Mouse (Mus musculus) brown adipose tissue, adult 24 weeks (tissue): ENCODE results near the gene Ddo. TPM values are rescaled to one million over a fixed set of nuclear protein-coding genes. Genes with fewer than 3 reads are reported as not detected.

Experiments used
- H3K27ac ChIP-seq: fragments of 200-500 bp; replicated peaks from 2 replicates; pipeline ENCODE4 v1.5.1; 2012; ENCODE audit warnings: low read depth, mild to moderate bottlenecking, low read length
- H3K4me1 ChIP-seq: fragments of 200-500 bp; 2 replicates; pipeline ENCODE4 v1.6.1; 2012; ENCODE audit warnings: low read length, mixed read lengths; ENCODE audit not compliant: control insufficient read depth, insufficient read depth, insufficient read length
- H3K4me3 ChIP-seq: fragments of 200-500 bp; 2 replicates; pipeline ENCODE4 v1.5.1; 2012; ENCODE audit warnings: low read depth, mild to moderate bottlenecking, low read length, moderate library complexity; ENCODE audit not compliant: insufficient read depth
- polyA plus RNA-seq: library from polyadenylated mRNA; stranded (reverse); fragments of >200 nt; gene quantifications from 2 replicates; pipeline ENCODE4 v1.2.4, GENCODE M21; 2012; ENCODE audit not compliant: missing spikeins, insufficient read depth, insufficient read length

Gene Ddo
- polyA plus RNA-seq = 56.4 and 60.0 TPM in 2 replicates

- Histone ChIP-seq H3K4me3 (peak within 1 kb of the TSS; percentile 68), H3K27ac (peak within 1 kb of the TSS; percentile 99)
Observed at GRCm38 (mm10) chr10:40629656-40630311, at the start of gene Ddo. TSS of gene Ddo (plus strand) at chr10:40630011.

GRCm38 (mm10) chr10:40583584-40584255, 46.1 kb upstream of the Ddo start:
- H3K4me3 ChIP-seq = no peak overlapping the region
- H3K27ac ChIP-seq = no peak overlapping the region
- no peaks in the 10 kb centered on the region for H3K4me1 ChIP-seq

More at GRCm38 (mm10) chr10:40629656-40630311, at the start of gene Ddo:
- no peaks in the 10 kb centered on the region; the same call in 1 of the 2 replicates for H3K4me1 ChIP-seq

- Histone ChIP-seq H3K27ac (no peak overlapping the region), H3K4me1 (no peaks in the 10 kb centered on the region), H3K4me3 (no peak overlapping the region)
Observed at GRCm38 (mm10) chr10:40592186-40592585, 37.6 kb upstream of the Ddo start.

GRCm38 (mm10) chr10:40597177-40597576, 32.6 kb upstream of the Ddo start:
- Histone ChIP-seq H3K4me1 (no peaks in the 10 kb centered on the region), H3K4me3 (no peak overlapping the region), H3K27ac (no peak overlapping the region)

- Histone ChIP-seq H3K4me3 (no peak overlapping the region), H3K27ac (no peak overlapping the region), H3K4me1 (no peaks in the 10 kb centered on the region)
Observed at GRCm38 (mm10) chr10:40604706-40605394, 25.0 kb upstream of the Ddo start.

- Histone ChIP-seq H3K27ac (no peak overlapping the region), H3K4me1 (no peaks in the 10 kb centered on the region), H3K4me3 (no peak overlapping the region)
Observed at GRCm38 (mm10) chr10:40617973-40618372, 11.8 kb upstream of the Ddo start.

GRCm38 (mm10) chr10:40619760-40620159, 10.1 kb upstream of the Ddo start:
- Histone ChIP-seq H3K4me3 (no peak overlapping the region), H3K4me1 (no peaks in the 10 kb centered on the region), H3K27ac (no peak overlapping the region)

GRCm38 (mm10) chr10:40629140-40629539, 671 bp upstream of the Ddo start:
- Histone ChIP-seq H3K4me1 (no peaks in the 10 kb centered on the region; the same call in 1 of the 2 replicates), H3K4me3 (no peak overlapping the region), H3K27ac (peak overlapping the region; percentile 88; the same call in 1 of the 2 replicates)

- no peaks in the 10 kb centered on the region; the same call in 1 of the 2 replicates for H3K4me1 ChIP-seq
- peak overlapping the region; percentile 99 for H3K27ac ChIP-seq
- peak overlapping the region; percentile 68 for H3K4me3 ChIP-seq
Observed at GRCm38 (mm10) chr10:40630457-40630856, 646 bp downstream of the Ddo start.

- peak overlapping the region; percentile 68 for H3K4me3 ChIP-seq
- H3K27ac ChIP-seq = peak overlapping the region; percentile 99
Observed at GRCm38 (mm10) chr10:40630961-40631360, 1.1 kb downstream of the Ddo start.

GRCm38 (mm10) chr10:40632087-40632486, 2.3 kb downstream of the Ddo start:
- Histone ChIP-seq H3K27ac (no peak overlapping the region), H3K4me1 (no peaks in the 10 kb centered on the region; the same call in 1 of the 2 replicates), H3K4me3 (no peak overlapping the region)

More at GRCm38 (mm10) chr10:40630961-40631360, 1.1 kb downstream of the Ddo start:
- no peaks in the 10 kb centered on the region; the same call in 1 of the 2 replicates for H3K4me1 ChIP-seq

- Histone ChIP-seq H3K4me1 (no peaks in the 10 kb centered on the region), H3K27ac (no peak overlapping the region), H3K4me3 (no peak overlapping the region)
Observed at GRCm38 (mm10) chr10:40637331-40637730, 7.5 kb downstream of the Ddo start.

GRCm38 (mm10) chr10:40638276-40638675, 8.5 kb downstream of the Ddo start:
- Histone ChIP-seq H3K4me1 (no peaks in the 10 kb centered on the region), H3K4me3 (no peak overlapping the region), H3K27ac (no peak overlapping the region)

- Histone ChIP-seq H3K4me1 (no peaks in the 10 kb centered on the region), H3K4me3 (no peak overlapping the region), H3K27ac (no peak overlapping the region)
Observed at GRCm38 (mm10) chr10:40638823-40639819, 9.3 kb downstream of the Ddo start.
